Mouse (Mus musculus): Measurements from ENCODE around the gene Ocln. TPM values are rescaled to one million over a fixed set of nuclear protein-coding genes. Genes with fewer than 3 reads are reported as not detected.

The Ocln gene
- polyA plus RNA-seq, 1 experiment from 2014 or later: 9.1 TPM

- WGBS: 78% methylated on average over 3 of the region's 3 CpGs
- no peak overlapping the region for H3K27ac ChIP-seq
- H3K4me2 ChIP-seq: no peak overlapping the region
- no peaks in the 10 kb centered on the region for H3K36me3 ChIP-seq
- no peaks in the 10 kb centered on the region for H3K9me3 ChIP-seq
- no peaks in the 10 kb centered on the region for H3K27me3 ChIP-seq
- H3K4me3 ChIP-seq: no peak overlapping the region
- no peak overlapping the region for H3K9ac ChIP-seq
- no peaks in the 10 kb centered on the region for H3K4me1 ChIP-seq (replicated peaks)
- ATAC-seq (ENCODE audit: low FRiP score): no peak
Measured at GRCm38 (mm10) chr13:100536149-100536548, 16.4 kb downstream of the Ocln start.

GRCm38 (mm10) chr13:100532788-100533365 lies 19.6 kb downstream of the Ocln start:
- WGBS: 70% methylated on average over 6 of the region's 6 CpGs
- no peaks in the 10 kb centered on the region for H3K36me3 ChIP-seq
- H3K4me2 ChIP-seq: no peak overlapping the region
- H3K9me3 ChIP-seq: no peaks in the 10 kb centered on the region
- H3K9ac ChIP-seq: no peak overlapping the region
- no peak overlapping the region for H3K4me3 ChIP-seq
- H3K27me3 ChIP-seq: no peaks in the 10 kb centered on the region
- no peak overlapping the region for H3K27ac ChIP-seq
- no peaks in the 10 kb centered on the region for H3K4me1 ChIP-seq (replicated peaks)
- no peak for ATAC-seq (ENCODE audit: low FRiP score)

- Histone ChIP-seq H3K9ac (no peak overlapping the region), H3K9me3 (no peaks in the 10 kb centered on the region), H3K27me3 (no peaks in the 10 kb centered on the region), H3K4me2 (no peak overlapping the region), H3K27ac (no peak overlapping the region), H3K36me3 (no peaks in the 10 kb centered on the region), H3K4me1 (replicated peaks) (no peaks in the 10 kb centered on the region), H3K4me3 (no peak overlapping the region)
- no peak for ATAC-seq (ENCODE audit: low FRiP score)
- 65% methylated on average over 6 of the region's 6 CpGs for WGBS
Measured at GRCm38 (mm10) chr13:100526649-100527038, 25.9 kb downstream of the Ocln start.

GRCm38 (mm10) chr13:100525935-100526648 lies 26.4 kb downstream of the Ocln start:
- H3K4me3 ChIP-seq: no peak overlapping the region
- H3K27me3 ChIP-seq: no peaks in the 10 kb centered on the region
- no peaks in the 10 kb centered on the region for H3K4me1 ChIP-seq (replicated peaks)
- 72% methylated on average over 6 of the region's 6 CpGs for WGBS
- ATAC-seq (ENCODE audit: low FRiP score): no peak
- H3K4me2 ChIP-seq: no peak overlapping the region
- H3K36me3 ChIP-seq: no peaks in the 10 kb centered on the region
- no peak overlapping the region for H3K9ac ChIP-seq
- H3K27ac ChIP-seq: no peak overlapping the region
- no peaks in the 10 kb centered on the region for H3K9me3 ChIP-seq

- 90% methylated on average over 6 of the region's 6 CpGs for WGBS
- Histone ChIP-seq H3K36me3 (no peaks in the 10 kb centered on the region), H3K4me2 (no peak overlapping the region), H3K9me3 (no peaks in the 10 kb centered on the region), H3K4me3 (no peak overlapping the region), H3K27ac (no peak overlapping the region), H3K27me3 (no peaks in the 10 kb centered on the region), H3K9ac (no peak overlapping the region), H3K4me1 (replicated peaks) (no peaks in the 10 kb centered on the region)
- no peak for ATAC-seq (ENCODE audit: low FRiP score)
Measured at GRCm38 (mm10) chr13:100524896-100525295, 27.6 kb downstream of the Ocln start.

- Histone ChIP-seq H3K36me3 (no peaks in the 10 kb centered on the region), H3K27me3 (no peaks in the 10 kb centered on the region), H3K4me2 (no peak overlapping the region), H3K4me3 (no peak overlapping the region), H3K27ac (no peak overlapping the region), H3K9ac (no peak overlapping the region), H3K4me1 (replicated peaks) (no peaks in the 10 kb centered on the region), H3K9me3 (no peaks in the 10 kb centered on the region)
- WGBS: 96% methylated on average over 2 of the region's 2 CpGs
- ATAC-seq (ENCODE audit: low FRiP score): no peak
Measured at GRCm38 (mm10) chr13:100523698-100524097, 28.8 kb downstream of the Ocln start.

- WGBS: 82% methylated on average over 9 of the region's 9 CpGs
- Histone ChIP-seq H3K9me3 (no peaks in the 10 kb centered on the region), H3K27ac (no peak overlapping the region), H3K4me3 (no peak overlapping the region), H3K27me3 (no peaks in the 10 kb centered on the region), H3K4me1 (replicated peaks) (no peaks in the 10 kb centered on the region), H3K9ac (no peak overlapping the region), H3K4me2 (no peak overlapping the region), H3K36me3 (no peaks in the 10 kb centered on the region)
- ATAC-seq (ENCODE audit: low FRiP score): no peak
Measured at GRCm38 (mm10) chr13:100521724-100522591, 30.6 kb downstream of the Ocln start.

- Histone ChIP-seq H3K4me3 (no peak overlapping the region), H3K27ac (no peak overlapping the region), H3K4me2 (no peak overlapping the region), H3K27me3 (no peaks in the 10 kb centered on the region), H3K9ac (no peak overlapping the region), H3K9me3 (no peaks in the 10 kb centered on the region), H3K36me3 (no peaks in the 10 kb centered on the region), H3K4me1 (replicated peaks) (no peaks in the 10 kb centered on the region)
- WGBS: 74% methylated on average over 2 of the region's 2 CpGs
- ATAC-seq (ENCODE audit: low FRiP score): no peak
Measured at GRCm38 (mm10) chr13:100519162-100519561, 33.4 kb downstream of the Ocln start.

GRCm38 (mm10) chr13:100518191-100518590 lies 34.3 kb downstream of the Ocln start:
- WGBS: 86% methylated on average over 6 of the region's 6 CpGs
- H3K4me3 ChIP-seq: no peak overlapping the region
- H3K27ac ChIP-seq: no peak overlapping the region
- no peaks in the 10 kb centered on the region for H3K9me3 ChIP-seq
- no peaks in the 10 kb centered on the region for H3K27me3 ChIP-seq
- no peaks in the 10 kb centered on the region for H3K36me3 ChIP-seq
- no peak overlapping the region for H3K4me2 ChIP-seq
- H3K4me1 ChIP-seq (replicated peaks): no peaks in the 10 kb centered on the region
- ATAC-seq (ENCODE audit: low FRiP score): no peak
- no peak overlapping the region for H3K9ac ChIP-seq

GRCm38 (mm10) chr13:100517652-100518153 lies 34.8 kb downstream of the Ocln start:
- ATAC-seq (ENCODE audit: low FRiP score): no peak
- 92% methylated on average over 6 of the region's 6 CpGs for WGBS

GRCm38 (mm10) chr13:100516213-100517105 lies 36.1 kb downstream of the Ocln start:
- no peaks in the 10 kb centered on the region for H3K36me3 ChIP-seq
- no peaks in the 10 kb centered on the region for H3K9me3 ChIP-seq
- H3K4me1 ChIP-seq (replicated peaks): no peaks in the 10 kb centered on the region
- ATAC-seq (ENCODE audit: low FRiP score): no peak
- no peak overlapping the region for H3K9ac ChIP-seq
- no peak overlapping the region for H3K4me2 ChIP-seq
- H3K27me3 ChIP-seq: no peaks in the 10 kb centered on the region
- no peak overlapping the region for H3K4me3 ChIP-seq
- WGBS: 57% methylated on average over 12 of the region's 12 CpGs
- H3K27ac ChIP-seq: no peak overlapping the region; the same call in 1 of the 2 replicates

More at GRCm38 (mm10) chr13:100517652-100518153, 34.8 kb downstream of the Ocln start:
- no peak overlapping the region for H3K9ac ChIP-seq
- no peaks in the 10 kb centered on the region for H3K27me3 ChIP-seq
- H3K4me1 ChIP-seq (replicated peaks): no peaks in the 10 kb centered on the region
- no peaks in the 10 kb centered on the region for H3K36me3 ChIP-seq
- H3K4me3 ChIP-seq: no peak overlapping the region
- H3K27ac ChIP-seq: no peak overlapping the region
- no peak overlapping the region for H3K4me2 ChIP-seq
- H3K9me3 ChIP-seq: no peaks in the 10 kb centered on the region

Data from hindbrain, embryonic 13.5 days (tissue).